Mouse (Mus musculus): ENCODE data around the gene Eif4a2.

Gene Eif4a2

GRCm38 (mm10) chr16:23140911-23141310 lies 33.7 kb downstream of the Eif4a2 start:
- DNase-seq (ENCODE audit: extremely low spot score), result no peak

- DNase-seq (ENCODE audit: extremely low spot score), result no peak
Measured at GRCm38 (mm10) chr16:23144326-23144725, 37.1 kb downstream of the Eif4a2 start.

GRCm38 (mm10) chr16:23145211-23145610 lies 38.0 kb downstream of the Eif4a2 start:
- no peak for DNase-seq (ENCODE audit: extremely low spot score)

GRCm38 (mm10) chr16:23146280-23146679 lies 39.0 kb downstream of the Eif4a2 start, which contains the start of gene Adipoq:
Gene Adipoq, plus strand, starts transcription at chr16:23146536.
- no peak for DNase-seq (ENCODE audit: extremely low spot score)

GRCm38 (mm10) chr16:23148936-23149335 lies 41.7 kb downstream of the Eif4a2 start:
- no peak for DNase-seq (ENCODE audit: extremely low spot score)

GRCm38 (mm10) chr16:23149396-23149795 lies 42.2 kb downstream of the Eif4a2 start:
- DNase-seq (ENCODE audit: extremely low spot score), result no peak

GRCm38 (mm10) chr16:23151423-23151822 lies 44.2 kb downstream of the Eif4a2 start:
- peak; percentile 9 for DNase-seq (ENCODE audit: extremely low spot score)

- no peak for DNase-seq (ENCODE audit: extremely low spot score)
Measured at GRCm38 (mm10) chr16:23154261-23154660, 47.0 kb downstream of the Eif4a2 start.

- DNase-seq (ENCODE audit: extremely low spot score), result no peak
Measured at GRCm38 (mm10) chr16:23157013-23157412, 49.8 kb downstream of the Eif4a2 start.

GRCm38 (mm10) chr16:23158292-23158691 lies 51.0 kb downstream of the Eif4a2 start:
- no peak for DNase-seq (ENCODE audit: extremely low spot score)

- DNase-seq (ENCODE audit: extremely low spot score), result no peak
Measured at GRCm38 (mm10) chr16:23158957-23159356, 51.7 kb downstream of the Eif4a2 start.

- no peak for DNase-seq (ENCODE audit: extremely low spot score)
Measured at GRCm38 (mm10) chr16:23159749-23160148, 52.5 kb downstream of the Eif4a2 start.

GRCm38 (mm10) chr16:23162116-23162515 lies 54.9 kb downstream of the Eif4a2 start:
- no peak for DNase-seq (ENCODE audit: extremely low spot score)

Data from embryo, embryonic 9.5 days (tissue).